Mouse (Mus musculus): ENCODE results near the gene Psmb3. TPM values are rescaled to one million over a fixed set of nuclear protein-coding genes. Genes with fewer than 3 reads are reported as not detected.
A peak's percentile ranks its signal among the peaks of the same experiment; 100 is the strongest.

Gene Psmb3
- total and polyA plus RNA-seq, 3 experiments: 78.3 to 191 (median 93.4) TPM

GRCm38 (mm10) chr11:97659267-97659989, 43.8 kb upstream of the Psmb3 start:
- DNase-seq (ENCODE audit: low spot score): no peak
- Histone ChIP-seq H3K27me3 (ENCODE audit: insufficient read depth, low read length) (peaks cover 53% of the 10 kb centered on the region), H3K36me3 (replicated peaks) (peaks cover 18% of the 10 kb centered on the region), H3K4me3 (ENCODE audit: low read depth, low read length) (peak overlapping the region; percentile 77), H3K4me1 (ENCODE audit: insufficient read depth, low read depth, low read length) (peaks cover 46% of the 10 kb centered on the region), H3K9me3 (replicated peaks) (no peaks in the 10 kb centered on the region)
- ATAC-seq (ENCODE audit: extremely low read depth, insufficient number of reproducible peaks, low FRiP score, poor library complexity, severe bottlenecking): no peak
- TF ChIP-seq TAL1 (conservative IDR thresholded peaks at IDR 0.05; ENCODE audit: low read depth, low read length): no peak
- TF ChIP-seq POLR2AphosphoS5 (IDR thresholded peaks at IDR 0.05; ENCODE audit: insufficient replicate concordance, low read depth, low read length): no peak
- no peak for TF ChIP-seq CTCF (IDR thresholded peaks at IDR 0.05; ENCODE audit: low read depth, low read length)
- no peak for TF ChIP-seq GATA2 (IDR thresholded peaks at IDR 0.05; ENCODE audit: borderline replicate concordance, low read depth, low read length)
- TF ChIP-seq GATA1 (IDR thresholded peaks at IDR 0.05; ENCODE audit: borderline replicate concordance, low read length): no peak

DNA sequence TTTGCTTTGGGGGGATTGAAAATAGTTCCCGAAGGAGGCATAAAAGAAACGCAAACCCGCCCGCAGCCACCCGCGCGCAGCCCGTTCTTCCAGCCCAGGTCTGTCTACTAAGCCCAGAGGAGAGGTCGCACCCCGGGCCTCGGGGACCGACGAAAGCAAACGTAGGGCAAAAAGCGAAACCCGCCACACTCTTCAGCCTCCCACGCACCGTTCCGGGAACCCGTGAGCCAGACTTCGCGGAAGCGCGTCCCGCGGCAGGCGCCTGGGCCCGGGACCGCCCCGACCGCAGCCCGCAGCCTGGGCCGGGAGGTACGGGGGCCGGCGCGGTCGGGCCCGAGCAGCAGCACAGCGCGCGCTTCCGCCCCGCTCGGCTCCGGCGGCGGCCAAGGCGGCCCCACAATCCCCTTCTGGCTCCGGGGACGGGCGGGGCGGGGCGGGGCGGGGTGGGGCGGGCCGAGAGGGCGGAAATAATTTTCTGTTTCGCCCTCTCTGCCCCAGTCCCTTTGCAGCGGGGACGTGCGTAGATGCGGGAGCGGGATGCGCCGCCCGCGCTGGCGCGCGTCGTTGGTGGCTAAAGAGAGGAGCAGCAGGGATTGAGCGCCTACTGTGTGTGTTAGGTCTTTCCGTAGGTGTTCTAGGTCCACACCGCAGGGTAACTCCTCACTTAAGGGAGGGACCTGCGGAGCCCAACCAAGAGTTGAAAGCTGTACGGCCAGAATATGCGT, 43.0 kb upstream of the Psmb3 start:
- H3K36me3 ChIP-seq (replicated peaks): peaks cover 21% of the 10 kb centered on the region
- DNase-seq (ENCODE audit: low spot score): peak; percentile 83
- H3K4me3 ChIP-seq (ENCODE audit: low read depth, low read length): peak overlapping the region; percentile 77
- TF ChIP-seq CTCF (IDR thresholded peaks at IDR 0.05; ENCODE audit: low read depth, low read length) (no peak), GATA1 (IDR thresholded peaks at IDR 0.05; ENCODE audit: borderline replicate concordance, low read length) (no peak), GATA2 (IDR thresholded peaks at IDR 0.05; ENCODE audit: borderline replicate concordance, low read depth, low read length) (no peak), POLR2AphosphoS5 (IDR thresholded peaks at IDR 0.05; ENCODE audit: insufficient replicate concordance, low read depth, low read length) (no peak), TAL1 (conservative IDR thresholded peaks at IDR 0.05; ENCODE audit: low read depth, low read length) (no peak)
- no peaks in the 10 kb centered on the region for H3K9me3 ChIP-seq (replicated peaks)
- ATAC-seq (ENCODE audit: extremely low read depth, insufficient number of reproducible peaks, low FRiP score, poor library complexity, severe bottlenecking): peak; percentile 42; the same call in 1 of the 2 replicates
- H3K27me3 ChIP-seq (ENCODE audit: insufficient read depth, low read length): peaks cover 58% of the 10 kb centered on the region
- peaks cover 51% of the 10 kb centered on the region for H3K4me1 ChIP-seq (ENCODE audit: insufficient read depth, low read depth, low read length)

- peaks cover 55% of the 10 kb centered on the region for H3K4me1 ChIP-seq (ENCODE audit: insufficient read depth, low read depth, low read length)
Observed at GRCm38 (mm10) chr11:97660734-97661647, 42.2 kb upstream of the Psmb3 start.

DNA sequence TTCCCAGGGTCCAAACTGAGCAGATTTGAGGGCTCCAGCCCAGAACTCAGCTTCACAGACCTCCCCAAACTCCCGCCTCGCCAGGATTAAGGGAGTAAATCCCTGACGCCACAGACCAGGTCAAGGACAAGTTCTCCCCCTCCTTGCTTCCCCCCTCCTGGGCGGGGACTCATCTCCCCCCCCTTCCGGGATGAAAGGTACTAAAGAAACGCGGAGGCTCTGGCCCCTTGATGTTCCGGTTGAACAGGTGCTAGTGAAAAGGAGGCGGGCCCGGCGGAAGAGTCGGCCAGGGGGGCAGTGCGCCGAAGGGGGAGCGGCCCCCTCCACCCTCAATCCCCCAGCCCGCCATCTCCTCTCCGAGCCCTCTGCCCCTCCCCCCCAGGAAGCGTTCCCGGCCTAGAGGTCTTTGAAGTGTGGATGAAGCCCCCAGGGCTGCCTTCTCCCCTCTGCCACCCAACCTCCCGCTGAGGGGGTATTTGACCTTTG, 41.5 kb upstream of the Psmb3 start:
- no peak for ATAC-seq (ENCODE audit: extremely low read depth, insufficient number of reproducible peaks, low FRiP score, poor library complexity, severe bottlenecking)
- 0 out of 2 replicates have a peak, but pooled peaks cover 2% of the 10 kb centered on the region for H3K9me3 ChIP-seq (replicated peaks)
- H3K4me1 ChIP-seq (ENCODE audit: insufficient read depth, low read depth, low read length): peaks cover 53% of the 10 kb centered on the region
- peak overlapping the region; percentile 63; the same call in 1 of the 2 replicates for H3K4me3 ChIP-seq (ENCODE audit: low read depth, low read length)
- H3K27me3 ChIP-seq (ENCODE audit: insufficient read depth, low read length): peaks cover 60% of the 10 kb centered on the region
- DNase-seq (ENCODE audit: low spot score): no peak
- no peak for TF ChIP-seq TAL1 (conservative IDR thresholded peaks at IDR 0.05; ENCODE audit: low read depth, low read length)
- TF ChIP-seq GATA1 (IDR thresholded peaks at IDR 0.05; ENCODE audit: borderline replicate concordance, low read length): no peak
- TF ChIP-seq GATA2 (IDR thresholded peaks at IDR 0.05; ENCODE audit: borderline replicate concordance, low read depth, low read length): no peak
- no peak for TF ChIP-seq CTCF (IDR thresholded peaks at IDR 0.05; ENCODE audit: low read depth, low read length)
- no peak for TF ChIP-seq POLR2AphosphoS5 (IDR thresholded peaks at IDR 0.05; ENCODE audit: insufficient replicate concordance, low read depth, low read length)
- peaks cover 27% of the 10 kb centered on the region for H3K36me3 ChIP-seq (replicated peaks)

More at GRCm38 (mm10) chr11:97660734-97661647, 42.2 kb upstream of the Psmb3 start:
- Histone ChIP-seq H3K4me3 (ENCODE audit: low read depth, low read length) (peak overlapping the region; percentile 77), H3K9me3 (replicated peaks) (0 out of 2 replicates have a peak, but pooled peaks cover 2% of the 10 kb centered on the region), H3K36me3 (replicated peaks) (peaks cover 27% of the 10 kb centered on the region), H3K27me3 (ENCODE audit: insufficient read depth, low read length) (peaks cover 61% of the 10 kb centered on the region)
- ATAC-seq (ENCODE audit: extremely low read depth, insufficient number of reproducible peaks, low FRiP score, poor library complexity, severe bottlenecking): no peak
- DNase-seq (ENCODE audit: low spot score): no peak
- TF ChIP-seq CTCF (IDR thresholded peaks at IDR 0.05; ENCODE audit: low read depth, low read length) (no peak), TAL1 (conservative IDR thresholded peaks at IDR 0.05; ENCODE audit: low read depth, low read length) (no peak), POLR2AphosphoS5 (IDR thresholded peaks at IDR 0.05; ENCODE audit: insufficient replicate concordance, low read depth, low read length) (no peak), GATA1 (IDR thresholded peaks at IDR 0.05; ENCODE audit: borderline replicate concordance, low read length) (no peak), GATA2 (IDR thresholded peaks at IDR 0.05; ENCODE audit: borderline replicate concordance, low read depth, low read length) (no peak)

DNA sequence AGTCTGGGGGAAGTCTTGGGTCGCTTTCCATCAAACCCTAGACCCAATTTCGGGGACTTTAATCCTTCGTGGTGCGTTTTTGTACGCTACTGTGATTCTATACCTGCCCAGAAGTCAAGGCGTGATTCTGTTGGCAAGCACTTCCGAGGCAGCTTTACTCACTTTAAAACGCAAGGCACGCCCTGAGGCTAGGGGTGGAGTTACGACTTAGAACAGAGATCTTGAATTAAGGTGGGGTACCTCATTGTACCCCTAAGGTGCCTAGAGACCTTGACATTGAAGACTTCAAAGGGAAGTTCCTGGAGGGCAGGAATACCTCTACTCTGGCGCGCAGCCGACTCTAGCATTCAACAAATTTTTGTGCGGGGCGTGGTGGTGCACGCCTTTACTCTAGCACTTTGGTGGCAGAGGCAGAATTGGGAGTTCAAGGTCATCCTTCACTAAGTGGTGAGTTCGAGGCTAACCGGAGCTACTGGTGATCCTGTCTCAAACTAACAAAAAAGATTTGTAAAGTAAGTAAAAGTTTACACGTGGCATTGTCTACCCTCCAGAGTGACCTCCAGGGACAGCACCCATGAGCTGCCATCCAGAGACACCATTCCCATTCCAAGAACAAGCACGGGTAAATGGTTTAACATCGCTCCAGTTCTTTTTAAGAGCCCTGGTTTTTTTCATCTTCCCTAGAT, 40.8 kb upstream of the Psmb3 start:
- Histone ChIP-seq H3K4me1 (ENCODE audit: insufficient read depth, low read depth, low read length) (peaks cover 53% of the 10 kb centered on the region), H3K9me3 (replicated peaks) (0 out of 2 replicates have a peak, but pooled peaks cover 2% of the 10 kb centered on the region), H3K36me3 (replicated peaks) (peaks cover 31% of the 10 kb centered on the region), H3K4me3 (ENCODE audit: low read depth, low read length) (peak overlapping the region; percentile 71; the same call in 1 of the 2 replicates), H3K27me3 (ENCODE audit: insufficient read depth, low read length) (peaks cover 64% of the 10 kb centered on the region)
- TF ChIP-seq GATA2 (IDR thresholded peaks at IDR 0.05; ENCODE audit: borderline replicate concordance, low read depth, low read length): no peak
- DNase-seq (ENCODE audit: low spot score) (no peak), ATAC-seq (ENCODE audit: extremely low read depth, insufficient number of reproducible peaks, low FRiP score, poor library complexity, severe bottlenecking) (no peak)
